Mouse (Mus musculus) mesoderm, embryonic 11.5 days (tissue): Measurements from ENCODE around the gene Rpsa.
"Not testable (repeated sequence)": the region's sequence is repeated elsewhere in the genome, so short reads cannot be mapped to it uniquely, and the experiment has no call there.

Experiments
- DNase-seq: peaks from one replicate; pipeline ENCODE4 v3.0.0-alpha.2; 2012; ENCODE audit warnings: low read depth, low spot score

Gene Rpsa

GRCm38 (mm10) chr9:120127538-120128251 is at the start of gene Rpsa:
TSS of gene Rpsa (plus strand) at chr9:120127689.
- DNase-seq = peak; percentile 99

- DNase-seq = no peak
Observed at GRCm38 (mm10) chr9:120078241-120078640, 49.2 kb upstream of the Rpsa start.

- DNase-seq = no peak
Observed at GRCm38 (mm10) chr9:120079901-120080300, 47.6 kb upstream of the Rpsa start.

- no peak for DNase-seq
Observed at GRCm38 (mm10) chr9:120080546-120081108, 46.9 kb upstream of the Rpsa start.

- peak; percentile 13 for DNase-seq
Observed at GRCm38 (mm10) chr9:120081247-120081646, 46.2 kb upstream of the Rpsa start.

- DNase-seq = no peak
Observed at GRCm38 (mm10) chr9:120081967-120082366, 45.5 kb upstream of the Rpsa start.

- no peak for DNase-seq
Observed at GRCm38 (mm10) chr9:120082691-120083090, 44.8 kb upstream of the Rpsa start.

GRCm38 (mm10) chr9:120083158-120083894 is 44.2 kb upstream of the Rpsa start:
- no peak for DNase-seq

GRCm38 (mm10) chr9:120084406-120084805 is 43.1 kb upstream of the Rpsa start:
- no peak for DNase-seq

- no peak for DNase-seq
Observed at GRCm38 (mm10) chr9:120089125-120089524, 38.4 kb upstream of the Rpsa start.

GRCm38 (mm10) chr9:120091086-120091485 is 36.4 kb upstream of the Rpsa start:
- DNase-seq = no peak

GRCm38 (mm10) chr9:120091696-120092238 is 35.7 kb upstream of the Rpsa start, which contains the start of gene Ccr8:
TSS of gene Ccr8 (plus strand) at chr9:120092114.
- no peak for DNase-seq

GRCm38 (mm10) chr9:120093701-120094100 is 33.8 kb upstream of the Rpsa start:
- no peak for DNase-seq

GRCm38 (mm10) chr9:120095886-120096285 is 31.6 kb upstream of the Rpsa start:
- no peak for DNase-seq

GRCm38 (mm10) chr9:120098682-120099081 is 28.8 kb upstream of the Rpsa start:
- peak; percentile 73 for DNase-seq

- DNase-seq = no peak
Observed at GRCm38 (mm10) chr9:120099304-120099703, 28.2 kb upstream of the Rpsa start.

- DNase-seq = no peak
Observed at GRCm38 (mm10) chr9:120101165-120101564, 26.3 kb upstream of the Rpsa start.

- not testable (repeated sequence) for DNase-seq
Observed at GRCm38 (mm10) chr9:120108953-120109352, 18.5 kb upstream of the Rpsa start.

- DNase-seq = peak; percentile 96
Observed at GRCm38 (mm10) chr9:120110211-120111018, 17.1 kb upstream of the Rpsa start, which contains the start of gene Slc25a38. TSS of gene Slc25a38 (plus strand) at chr9:120110374.

- no peak for DNase-seq
Observed at GRCm38 (mm10) chr9:120111156-120111945, 16.1 kb upstream of the Rpsa start.

GRCm38 (mm10) chr9:120112472-120112871 is 15.0 kb upstream of the Rpsa start:
- DNase-seq = no peak
